Mouse (Mus musculus) liver, embryonic 14.5 days (tissue): ENCODE measurements around the gene Sf3b3. TPM values are rescaled to one million over a fixed set of nuclear protein-coding genes. Genes with fewer than 3 reads are reported as not detected.

Source experiments
- ATAC-seq: fragments of 200-750 bp; cut with Nextera tagmentation; 2 replicates; pipeline ENCODE4 v1.8.0; 2017; ENCODE audit warnings: moderate number of reproducible peaks, mild to moderate bottlenecking, moderate library complexity; ENCODE audit not compliant: insufficient read depth
- DNase-seq, 3 experiments: peaks; one replicate each; pipeline ENCODE4 v3.0.0-alpha.2; 2012 to 2013; ENCODE audit warnings: low read depth in 3 of 3, low spot score in 3 of 3
- H3K27ac ChIP-seq: fragments of 300-500 bp; sonication (generic); 2 replicates; pipeline ENCODE4 v1.5.1; 2014; ENCODE audit warnings: moderate library complexity, mild to moderate bottlenecking, control low read depth, inconsistent platforms
- H3K27me3 ChIP-seq: fragments of 300-500 bp; sonication (generic); 2 replicates; pipeline ENCODE4 v1.6.1; 2014; ENCODE audit warnings: mild to moderate bottlenecking, low read length, moderate library complexity; ENCODE audit not compliant: control insufficient read depth, insufficient read depth
- H3K36me3 ChIP-seq: fragments of 300-500 bp; sonication (generic); replicated peaks from 2 replicates; pipeline ENCODE4 v1.6.1; 2014; ENCODE audit warnings: low read depth; ENCODE audit not compliant: control insufficient read depth, insufficient read depth
- H3K4me1 ChIP-seq, 2 experiments: fragments of 200-500 bp in 1 of 2; fragments of 300-500 bp in 1 of 2; sonication (generic) in 1 of 2; replicated peaks; 2 replicates each; pipeline ENCODE4 v1.6.1; 2012 to 2014; ENCODE audit warnings: antibody characterized with exemption in 1 of 2, inconsistent platforms in 1 of 2, low read length in 1 of 2; ENCODE audit not compliant: control insufficient read depth in 2 of 2, insufficient read depth in 2 of 2
- H3K4me2 ChIP-seq: fragments of 300-500 bp; sonication (generic); 2 replicates; pipeline ENCODE4 v1.6.1; 2014; ENCODE audit warnings: low read depth, mild to moderate bottlenecking, control low read depth, moderate library complexity
- H3K4me3 ChIP-seq, 2 experiments: fragments of 200-500 bp in 1 of 2; fragments of 300-500 bp in 1 of 2; sonication (generic) in 1 of 2; 2 replicates each; pipeline ENCODE4 v1.5.1; 2012 to 2014; ENCODE audit warnings: low read depth in 2 of 2, low read length in 2 of 2, mild to moderate bottlenecking in 2 of 2, control low read depth in 1 of 2, inconsistent platforms in 1 of 2, moderate library complexity in 1 of 2; ENCODE audit not compliant: insufficient read depth in 1 of 2
- H3K9ac ChIP-seq: fragments of 300-500 bp; sonication (generic); replicated peaks from 2 replicates; pipeline ENCODE4 v1.6.1; 2014; ENCODE audit warnings: mild to moderate bottlenecking, control low read depth, moderate library complexity
- H3K9me3 ChIP-seq: fragments of 300-500 bp; sonication (generic); 2 replicates; pipeline ENCODE4 v1.6.1; 2016; ENCODE audit warnings: low read length, mixed read lengths; ENCODE audit not compliant: control insufficient read depth
- CTCF ChIP-seq: IDR thresholded peaks from 2 replicates; pipeline ENCODE4 v1.5.1; 2016; ENCODE audit warnings: antibody characterized with exemption, low read depth, control low read depth
- EP300 ChIP-seq: IDR thresholded peaks from 2 replicates; pipeline ENCODE4 v1.6.1; 2016; ENCODE audit warnings: antibody characterized with exemption, low read depth
- WGBS: fragments of 180-500 bp; shearing (Covaris S2); extraction: QIAGEN DNeasy Blood & Tissue Kit; methylation state at CpG from one replicate; pipeline ENCODE4 v1.1.7; 2014; ENCODE audit not compliant: insufficient replicate concordance; 5-methylcytosine and 5-hydroxymethylcytosine counted together
- polyA plus RNA-seq, 2 experiments: library from polyadenylated mRNA; depleted of rRNA in 1 of 2; stranded (reverse) in 1 of 2; unstranded in 1 of 2; fragments of >200 nt; fragmentation: Nextera tagmentation in 1 of 2; extraction: Ambion mirVana in 1 of 2; gene quantifications; 2 replicates each; pipeline versions ENCODE4 v1.2.1 to v1.2.3; 2012 to 2014

Sf3b3 gene
- polyA plus RNA-seq, 2 experiments = 34.2 to 54.7 TPM

DNA sequence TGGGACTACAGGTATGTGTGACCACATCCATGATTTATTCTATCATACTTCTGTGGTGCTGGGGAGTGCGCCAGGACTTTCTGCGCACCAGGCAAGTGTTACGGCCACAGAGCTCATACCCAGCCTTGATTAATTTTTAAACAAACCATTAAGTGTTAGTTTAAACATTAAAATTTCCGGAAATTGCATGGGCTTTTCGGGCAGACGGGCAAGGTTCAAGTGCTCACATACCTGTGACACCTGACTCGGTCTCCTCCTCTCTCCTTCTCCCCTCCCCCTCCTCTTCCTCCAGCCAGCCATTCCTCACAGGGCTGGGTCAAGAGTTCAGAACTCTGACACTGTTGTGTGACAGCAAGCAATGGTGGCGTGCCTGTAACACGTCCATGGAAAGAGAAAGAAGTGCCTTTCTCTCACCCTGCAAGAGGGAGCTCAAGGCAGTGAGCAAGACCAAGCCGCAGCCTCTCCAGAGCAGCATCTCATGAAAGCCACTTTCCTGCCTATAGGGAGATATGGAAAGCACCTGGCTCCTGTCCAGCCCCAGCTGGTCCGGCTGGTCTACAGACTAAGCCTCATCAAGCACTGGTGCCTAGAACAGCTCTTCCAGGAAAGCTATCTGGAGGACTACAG lies 53.9 kb downstream of the Sf3b3 start:
- Histone ChIP-seq H3K27ac (no peak overlapping the region), H3K4me1 (0 out of 4 replicates have a peak, but pooled peaks cover 0 to 2% of the 10 kb centered on the region in 2 experiments), H3K36me3 (no peaks in the 10 kb centered on the region), H3K27me3 (no peaks in the 10 kb centered on the region), H3K4me2 (no peak overlapping the region), H3K9me3 (no peaks in the 10 kb centered on the region), H3K4me3 (no peak overlapping the region), H3K9ac (no peak overlapping the region)
- DNase-seq (no peak), ATAC-seq (no peak)
- TF ChIP-seq EP300 (no peak), CTCF (no peak)
- 59% methylated on average over 11 of the region's 11 CpGs for WGBS

DNA sequence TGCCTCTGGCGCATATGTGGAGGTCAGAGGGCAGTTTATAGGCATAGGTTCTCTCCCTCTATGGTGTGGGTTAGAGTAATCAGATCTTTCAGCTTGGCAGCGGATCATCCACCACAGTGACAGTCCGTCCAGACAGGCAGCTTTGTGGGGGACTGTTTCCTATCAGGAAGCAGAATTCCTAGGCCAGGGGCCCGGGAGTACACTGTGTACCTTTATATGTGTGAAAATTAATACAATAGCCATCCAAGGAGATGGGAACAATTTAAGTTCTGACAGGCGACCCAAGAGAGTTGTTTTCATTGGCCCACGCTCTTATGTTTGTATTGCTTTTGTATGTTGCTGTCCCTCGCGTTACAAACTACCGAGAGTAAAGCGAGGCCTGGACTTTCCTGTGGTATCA lies 55.4 kb downstream of the Sf3b3 start:
- Histone ChIP-seq H3K27ac (no peak overlapping the region), H3K4me1 (peaks cover 0 to 5% of the 10 kb centered on the region in 2 experiments; a peak in 2 of 4 replicates), H3K36me3 (no peaks in the 10 kb centered on the region), H3K4me2 (no peak overlapping the region), H3K9me3 (no peaks in the 10 kb centered on the region), H3K4me3 (no peak overlapping the region), H3K27me3 (no peaks in the 10 kb centered on the region), H3K9ac (no peak overlapping the region)
- ATAC-seq = no peak
- TF ChIP-seq EP300 (no peak), CTCF (no peak)
- WGBS = 55% methylated on average over 10 of the region's 10 CpGs
- no peak for DNase-seq

DNA sequence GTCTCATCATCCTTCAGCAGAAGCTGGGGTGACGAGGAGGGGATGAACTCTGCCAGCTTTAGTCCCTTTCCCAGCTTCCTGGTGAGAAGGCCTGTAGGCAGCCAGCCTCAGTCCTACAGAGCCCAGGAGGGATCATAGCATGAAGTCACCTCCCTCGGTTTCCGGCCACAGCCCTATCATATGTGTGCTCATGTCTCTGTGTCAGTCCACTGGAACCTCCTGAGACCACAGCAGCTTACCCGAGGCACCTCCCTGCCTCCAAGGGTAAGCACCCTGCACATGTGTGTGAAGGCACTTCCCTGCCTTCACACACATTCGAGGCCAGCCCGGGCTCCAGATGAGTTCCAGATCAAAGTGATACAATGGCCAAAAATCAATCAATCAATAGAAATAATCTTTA lies 56.3 kb downstream of the Sf3b3 start:
- ATAC-seq = no peak
- Histone ChIP-seq H3K4me1 (peaks cover 0 to 5% of the 10 kb centered on the region in 2 experiments; a peak in 2 of 4 replicates), H3K27ac (no peak overlapping the region), H3K27me3 (no peaks in the 10 kb centered on the region), H3K4me3 (no peak overlapping the region), H3K9ac (no peak overlapping the region), H3K36me3 (no peaks in the 10 kb centered on the region), H3K4me2 (no peak overlapping the region), H3K9me3 (no peaks in the 10 kb centered on the region)
- TF ChIP-seq EP300 (no peak), CTCF (no peak)
- 35% methylated on average over 6 of the region's 6 CpGs for WGBS
- DNase-seq = no peak

DNA sequence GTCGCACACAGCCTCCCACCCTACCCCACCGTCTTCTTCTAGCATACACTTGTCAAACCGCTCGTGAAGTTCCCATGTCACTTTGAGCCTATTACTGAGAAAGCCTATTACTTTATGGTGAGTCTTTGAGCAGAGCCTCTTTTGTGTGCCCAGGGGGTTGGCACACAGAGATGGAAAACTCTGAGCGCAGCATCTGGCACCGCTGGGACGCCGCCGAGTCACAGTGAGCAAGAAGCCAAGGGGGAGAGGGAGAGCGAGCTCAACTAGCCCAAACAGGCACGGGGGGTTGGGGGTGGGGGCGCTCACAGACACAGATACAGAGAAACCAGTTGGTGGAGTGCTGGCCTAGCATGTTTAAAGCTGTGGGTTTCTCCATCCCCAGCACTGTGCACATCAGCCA lies 57.0 kb downstream of the Sf3b3 start:
- TF ChIP-seq CTCF = no peak
- no peak for TF ChIP-seq EP300
- WGBS = 49% methylated on average over 12 of the region's 12 CpGs
- no peak overlapping the region for H3K9ac ChIP-seq

DNA sequence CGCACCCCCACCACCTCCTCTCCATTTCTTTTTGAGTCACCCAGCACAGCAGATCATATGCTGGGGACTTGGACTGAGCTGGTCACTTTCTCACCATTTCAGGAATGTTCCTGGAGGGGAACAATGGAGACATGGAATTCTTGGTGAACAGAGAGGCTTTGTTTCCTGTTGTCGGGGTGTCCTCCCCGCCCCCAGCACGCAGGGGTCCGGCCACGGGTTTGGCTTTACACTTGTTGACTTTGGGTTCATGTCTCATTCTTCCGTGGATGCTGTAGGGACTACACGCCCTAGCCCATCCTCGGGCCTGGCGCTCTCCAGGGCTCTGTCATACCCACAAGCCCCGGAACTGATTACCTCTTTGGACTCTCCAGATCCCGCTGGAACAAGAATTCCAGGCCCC lies 57.6 kb downstream of the Sf3b3 start:
- H3K9ac ChIP-seq = no peak overlapping the region
- H3K27ac ChIP-seq = no peak overlapping the region
- ATAC-seq = no peak
- no peaks in the 10 kb centered on the region for H3K27me3 ChIP-seq
- DNase-seq = no peak
- peaks cover 0 to 5% of the 10 kb centered on the region in 2 experiments; a peak in 2 of 4 replicates for H3K4me1 ChIP-seq
- H3K4me3 ChIP-seq = no peak overlapping the region
- no peaks in the 10 kb centered on the region for H3K36me3 ChIP-seq
- TF ChIP-seq CTCF (no peak), EP300 (no peak)
- no peaks in the 10 kb centered on the region for H3K9me3 ChIP-seq
- WGBS = 53% methylated on average over 12 of the region's 12 CpGs
- H3K4me2 ChIP-seq = no peak overlapping the region

More for the DNA sequence above, 57.0 kb downstream of the Sf3b3 start:
- Histone ChIP-seq H3K9me3 (no peaks in the 10 kb centered on the region), H3K4me1 (peaks cover 0 to 5% of the 10 kb centered on the region in 2 experiments; a peak in 2 of 4 replicates), H3K27ac (no peak overlapping the region), H3K27me3 (no peaks in the 10 kb centered on the region), H3K4me3 (no peak overlapping the region), H3K36me3 (no peaks in the 10 kb centered on the region), H3K4me2 (no peak overlapping the region)
- no peak for DNase-seq
- ATAC-seq = no peak
